Mouse (Mus musculus) midbrain, embryonic 13.5 days (tissue): ENCODE data around the gene B3gat3. TPM values are rescaled to one million over a fixed set of nuclear protein-coding genes. Genes with fewer than 3 reads are reported as not detected.
A peak's percentile ranks its signal among the peaks of the same experiment; 100 is the strongest.
"Not testable (repeated sequence)": the region's sequence is repeated elsewhere in the genome, so short reads cannot be mapped to it uniquely, and the experiment has no call there.

Source experiments
- ATAC-seq: fragments of 200-750 bp; cut with Nextera tagmentation; 2 replicates; pipeline ENCODE4 v1.8.0; 2017; ENCODE audit warnings: mild to moderate bottlenecking, moderate TSS enrichment, moderate library complexity
- H3K27ac ChIP-seq: fragments of 300-500 bp; sonication (generic); 2 replicates; pipeline ENCODE4 v1.5.1; 2015; ENCODE audit warnings: inconsistent platforms, mild to moderate bottlenecking, moderate library complexity
- H3K27me3 ChIP-seq: fragments of 300-500 bp; sonication (generic); 2 replicates; pipeline ENCODE4 v1.6.1; 2015; ENCODE audit warnings: mild to moderate bottlenecking, inconsistent platforms
- H3K36me3 ChIP-seq: fragments of 300-500 bp; sonication (generic); 2 replicates; pipeline ENCODE4 v1.6.1; 2015; ENCODE audit warnings: mild to moderate bottlenecking, inconsistent platforms
- H3K4me1 ChIP-seq: fragments of 300-500 bp; sonication (generic); replicated peaks from 2 replicates; pipeline ENCODE4 v1.6.1; 2015; ENCODE audit warnings: inconsistent platforms
- H3K4me2 ChIP-seq: fragments of 300-500 bp; sonication (generic); replicated peaks from 2 replicates; pipeline ENCODE4 v1.6.1; 2015; ENCODE audit warnings: moderate library complexity, mild to moderate bottlenecking, inconsistent platforms
- H3K4me3 ChIP-seq: fragments of 300-500 bp; sonication (generic); replicated peaks from 2 replicates; pipeline ENCODE4 v1.5.1; 2015; ENCODE audit warnings: mild to moderate bottlenecking, inconsistent platforms
- H3K9ac ChIP-seq: fragments of 300-500 bp; sonication (generic); replicated peaks from 2 replicates; pipeline ENCODE4 v1.6.1; 2015; ENCODE audit warnings: mild to moderate bottlenecking, inconsistent platforms
- H3K9me3 ChIP-seq: fragments of 300-500 bp; sonication (generic); 2 replicates; pipeline ENCODE4 v1.6.1; 2016; ENCODE audit warnings: mild to moderate bottlenecking, inconsistent platforms
- WGBS: fragments of 180-500 bp; shearing (Covaris S2); methylation state at CpG from one replicate; pipeline ENCODE4 v1.1.7; 2015; 5-methylcytosine and 5-hydroxymethylcytosine counted together
- polyA plus RNA-seq: library from polyadenylated mRNA; unstranded; fragments of >200 nt; fragmentation: Nextera tagmentation; extraction: Ambion mirVana; gene quantifications from 2 replicates; pipeline ENCODE4 v1.2.1, GENCODE M21; 2015

The B3gat3 gene
- polyA plus RNA-seq, 1 experiment from 2014 or later = 89.5 TPM

GRCm38 (mm10) chr19:8887585-8888463, 32.4 kb upstream of the B3gat3 start:
- Histone ChIP-seq H3K4me1 (peaks cover 21% of the 10 kb centered on the region), H3K9me3 (no peaks in the 10 kb centered on the region), H3K27ac (peak overlapping the region; percentile 77), H3K9ac (peak overlapping the region; percentile 73), H3K36me3 (peaks cover 9% of the 10 kb centered on the region; the same call in 1 of the 2 replicates), H3K4me3 (peak overlapping the region; percentile 68), H3K27me3 (no peaks in the 10 kb centered on the region), H3K4me2 (peak overlapping the region; percentile 82)
- no peak for ATAC-seq
- WGBS = 17% methylated on average over 19 of the region's 19 CpGs

- H3K36me3 ChIP-seq = peaks cover 9% of the 10 kb centered on the region; the same call in 1 of the 2 replicates
- peak within 1 kb of the TSS; percentile 68 for H3K4me3 ChIP-seq
- peak; percentile 97 for ATAC-seq
- WGBS = under 1% methylated on average over 58 of the region's 58 CpGs
- H3K27ac ChIP-seq = peak within 1 kb of the TSS; percentile 85
- peaks cover 27% of the 10 kb centered on the region for H3K4me1 ChIP-seq
- peak within 1 kb of the TSS; percentile 77 for H3K9ac ChIP-seq
- H3K27me3 ChIP-seq = no peaks in the 10 kb centered on the region
- H3K4me2 ChIP-seq = peak within 1 kb of the TSS; percentile 82
- no peaks in the 10 kb centered on the region for H3K9me3 ChIP-seq
Measured at GRCm38 (mm10) chr19:8888511-8889385, 31.4 kb upstream of the B3gat3 start, which contains the start of the genes 1810009A15Rik and Gm49416. 1810009A15Rik (plus strand) TSS chr19:8888853. Gm49416 (plus strand) TSS chr19:8888926.

GRCm38 (mm10) chr19:8892829-8893766, 27.1 kb upstream of the B3gat3 start, which contains the start of gene Ints5:
Ints5 (plus strand) TSS chr19:8893005.
- Histone ChIP-seq H3K9me3 (no peaks in the 10 kb centered on the region), H3K4me2 (peak within 1 kb of the TSS; percentile 95), H3K4me1 (peaks cover 44% of the 10 kb centered on the region), H3K36me3 (peaks cover 32% of the 10 kb centered on the region), H3K9ac (peak within 1 kb of the TSS; percentile 95), H3K27me3 (no peaks in the 10 kb centered on the region), H3K27ac (peak within 1 kb of the TSS; percentile 88), H3K4me3 (peak within 1 kb of the TSS; percentile 89)
- WGBS = 2% methylated on average over 54 of the region's 54 CpGs
- ATAC-seq = peak; percentile 59

- Histone ChIP-seq H3K27ac (no peak overlapping the region), H3K9ac (no peak overlapping the region), H3K4me1 (peaks cover 48% of the 10 kb centered on the region), H3K27me3 (no peaks in the 10 kb centered on the region), H3K9me3 (no peaks in the 10 kb centered on the region), H3K4me3 (no peak overlapping the region), H3K4me2 (no peak overlapping the region), H3K36me3 (peaks cover 28% of the 10 kb centered on the region)
- 89% methylated on average over 9 of the region's 9 CpGs for WGBS
- ATAC-seq = no peak
Measured at GRCm38 (mm10) chr19:8895397-8895960, 24.7 kb upstream of the B3gat3 start.

DNA sequence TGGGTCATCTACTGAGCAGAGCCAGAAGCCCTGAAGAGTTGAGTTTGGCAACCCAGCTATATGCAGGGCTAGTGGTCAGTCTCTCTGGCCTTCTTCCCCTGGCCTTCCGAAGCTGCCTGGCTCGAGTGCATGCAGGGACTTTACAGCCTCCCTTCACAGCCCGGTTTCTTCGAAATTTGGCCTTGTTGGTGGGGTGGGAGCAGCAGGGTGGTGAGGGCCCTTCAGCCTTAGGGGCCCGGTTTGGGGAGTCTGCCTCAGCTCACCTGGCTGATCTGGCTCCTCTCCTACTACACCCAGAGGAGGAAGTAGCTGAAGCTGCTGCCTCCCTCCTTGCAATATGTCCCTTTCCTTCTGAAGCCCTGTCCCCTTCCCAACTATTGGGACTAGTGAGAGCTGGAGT, 23.9 kb upstream of the B3gat3 start:
- H3K27me3 ChIP-seq, H3K9me3 ChIP-seq, H3K27ac ChIP-seq, ATAC-seq, H3K4me2 ChIP-seq, H3K4me3 ChIP-seq, H3K9ac ChIP-seq: not testable (repeated sequence)
- peaks cover 48% of the 10 kb centered on the region for H3K4me1 ChIP-seq
- H3K36me3 ChIP-seq = peaks cover 23% of the 10 kb centered on the region
- WGBS = 94% methylated on average over 5 of the region's 5 CpGs

- not testable (repeated sequence) for H3K27me3 ChIP-seq, H3K9me3 ChIP-seq
- H3K9ac ChIP-seq = peak overlapping the region; percentile 97
- peaks cover 47% of the 10 kb centered on the region for H3K4me1 ChIP-seq
- peak overlapping the region; percentile 89 for H3K4me2 ChIP-seq
- WGBS = 26% methylated on average over 21 of the region's 21 CpGs
- peak overlapping the region; percentile 98 for H3K4me3 ChIP-seq
- peaks cover 30% of the 10 kb centered on the region for H3K36me3 ChIP-seq
- peak; percentile 66 for ATAC-seq
- H3K27ac ChIP-seq = peak overlapping the region; percentile 87
Measured at GRCm38 (mm10) chr19:8897211-8897864, 22.8 kb upstream of the B3gat3 start.

DNA sequence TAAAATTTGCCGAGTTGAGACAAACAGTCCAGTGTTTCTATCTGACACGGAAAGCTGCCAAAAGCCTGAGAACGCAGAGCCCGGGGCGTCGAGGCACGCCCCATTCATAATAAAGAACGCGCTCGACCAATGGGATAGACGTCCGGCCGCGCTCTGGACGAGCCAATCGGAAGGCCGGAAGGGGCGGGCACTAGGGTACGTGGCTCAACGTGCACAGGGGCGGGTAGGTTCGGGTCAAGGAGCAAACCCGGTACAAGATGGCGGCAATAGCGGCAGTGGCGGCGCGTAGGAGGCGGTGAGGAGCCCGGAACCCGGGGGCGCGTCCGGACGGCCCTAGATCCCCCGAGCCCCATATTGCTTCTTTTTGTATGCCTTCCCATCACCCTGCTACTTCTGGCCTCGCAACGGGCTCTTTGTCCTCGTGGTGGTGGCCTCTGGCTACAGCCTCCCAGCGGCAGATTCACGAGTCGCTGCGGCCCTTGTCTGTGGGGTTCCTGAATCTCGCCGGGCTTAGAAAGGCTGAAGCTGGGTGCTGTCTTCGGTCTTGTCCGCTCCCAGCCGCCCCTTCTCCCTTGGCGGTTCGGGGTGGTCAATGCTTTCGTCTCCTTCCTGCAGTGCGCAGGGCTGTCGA, 22.2 kb upstream of the B3gat3 start, which contains the start of gene Ganab:
Gene Ganab (plus strand): TSS at position 207 of the 631 bp plus-strand sequence.
- no peaks in the 10 kb centered on the region for H3K27me3 ChIP-seq

DNA sequence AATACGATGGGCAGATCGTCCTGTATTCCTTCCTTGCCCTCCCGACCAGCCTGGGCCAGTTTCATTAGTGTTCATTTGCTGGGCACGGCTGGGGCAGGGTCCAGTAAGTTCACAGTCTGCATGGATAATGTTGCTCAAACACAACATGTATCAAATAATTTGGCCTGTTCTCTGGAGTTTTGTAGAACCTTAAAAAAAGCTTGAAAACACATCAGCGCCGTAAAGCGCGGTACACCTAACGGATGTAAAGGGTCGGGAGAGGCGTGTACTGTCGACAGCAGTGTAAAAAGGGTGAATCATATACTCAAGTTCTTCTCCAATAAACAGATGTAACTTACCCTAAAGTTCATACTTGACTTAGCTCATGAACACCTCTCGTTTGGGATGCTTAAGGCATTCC, 21.6 kb upstream of the B3gat3 start:
- Histone ChIP-seq H3K36me3 (peaks cover 40% of the 10 kb centered on the region), H3K4me3 (peak overlapping the region; percentile 98), H3K9me3 (no peaks in the 10 kb centered on the region), H3K4me2 (peak overlapping the region; percentile 89), H3K27me3 (no peaks in the 10 kb centered on the region), H3K4me1 (peaks cover 39% of the 10 kb centered on the region), H3K27ac (peak overlapping the region; percentile 87), H3K9ac (peak overlapping the region; percentile 97)
- whole genome bisulfite sequencing = 21% methylated on average over 13 of the region's 13 CpGs
- no peak for ATAC-seq

More for the DNA sequence above, 22.2 kb upstream of the B3gat3 start, which contains the start of gene Ganab:
- H3K4me3 ChIP-seq = peak within 1 kb of the TSS; percentile 98
- H3K9me3 ChIP-seq = no peaks in the 10 kb centered on the region
- WGBS = under 1% methylated on average over 53 of the region's 53 CpGs
- peak within 1 kb of the TSS; percentile 87 for H3K27ac ChIP-seq
- H3K36me3 ChIP-seq = peaks cover 34% of the 10 kb centered on the region
- peak within 1 kb of the TSS; percentile 89 for H3K4me2 ChIP-seq
- peaks cover 44% of the 10 kb centered on the region for H3K4me1 ChIP-seq
- peak within 1 kb of the TSS; percentile 97 for H3K9ac ChIP-seq
- peak; percentile 99 for ATAC-seq

DNA sequence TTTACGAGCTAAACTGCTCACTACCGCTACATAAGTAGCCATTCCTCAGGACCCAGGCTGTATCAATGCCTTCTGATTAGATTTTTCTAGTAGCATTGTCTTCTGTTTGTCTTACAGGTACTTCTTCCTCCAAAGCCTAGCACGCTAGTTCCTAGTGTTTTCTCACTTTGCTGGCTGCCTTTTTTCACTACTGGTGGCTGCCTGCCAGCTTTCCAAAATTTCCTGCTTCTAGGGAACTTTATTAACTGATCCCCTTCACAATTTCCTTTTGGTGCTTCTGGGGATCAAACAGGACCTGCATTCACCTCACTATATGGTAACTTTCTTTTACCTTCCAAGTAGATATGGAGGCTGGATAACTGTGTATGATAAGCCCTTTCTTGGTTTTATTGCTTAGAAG, 21.1 kb upstream of the B3gat3 start:
- Histone ChIP-seq H3K4me3 (peak overlapping the region; percentile 98), H3K27me3 (no peaks in the 10 kb centered on the region), H3K9ac (peak overlapping the region; percentile 97), H3K27ac (no peak overlapping the region), H3K4me2 (peak overlapping the region; percentile 89), H3K36me3 (peaks cover 45% of the 10 kb centered on the region), H3K4me1 (peaks cover 34% of the 10 kb centered on the region), H3K9me3 (no peaks in the 10 kb centered on the region)
- WGBS = 60% methylated on average over 3 of the region's 3 CpGs
- ATAC-seq = no peak

DNA sequence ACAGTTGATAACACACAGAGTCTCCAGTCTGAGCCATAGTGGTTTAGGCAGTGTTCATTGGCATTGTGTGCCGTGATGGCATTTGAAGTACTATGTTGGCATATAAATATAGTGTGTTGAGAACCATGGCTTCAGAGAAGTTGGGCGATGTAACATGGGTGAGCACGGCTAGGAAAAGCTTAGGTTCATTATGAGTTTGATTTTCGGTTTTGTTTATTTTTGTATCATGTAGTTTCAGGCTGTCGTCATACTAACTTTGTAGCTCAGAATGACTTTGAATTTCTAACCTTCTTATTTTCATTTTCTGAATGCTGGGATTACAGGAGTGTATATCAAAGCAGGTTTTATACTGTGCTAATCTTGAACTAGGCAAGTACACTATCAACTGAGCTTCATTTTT, 16.8 kb upstream of the B3gat3 start:
- Histone ChIP-seq H3K4me3 (no peak overlapping the region), H3K4me1 (peaks cover 13% of the 10 kb centered on the region), H3K36me3 (peaks cover 62% of the 10 kb centered on the region), H3K9me3 (no peaks in the 10 kb centered on the region), H3K27me3 (no peaks in the 10 kb centered on the region), H3K4me2 (no peak overlapping the region), H3K9ac (no peak overlapping the region), H3K27ac (no peak overlapping the region)
- no peak for ATAC-seq
- WGBS = 96% methylated on average over 5 of the region's 5 CpGs
